Mouse (Mus musculus): ENCODE measurements around the gene 2310033P09Rik. TPM values are rescaled to one million over a fixed set of nuclear protein-coding genes. Genes with fewer than 3 reads are reported as not detected.

2310033P09Rik gene
- polyA plus RNA-seq, 1 experiment from 2014 or later, result 41.3 TPM

- peaks cover 30% of the 10 kb centered on the region for H3K4me1 ChIP-seq (replicated peaks; ENCODE audit: control insufficient read depth, insufficient read depth, low read length)
- peaks cover 51% of the 10 kb centered on the region for H3K27me3 ChIP-seq (replicated peaks; ENCODE audit: control insufficient read depth, insufficient read depth, low read length)
- ATAC-seq (replicated peaks; ENCODE audit: low FRiP score), result no peak
- no peaks in the 10 kb centered on the region for H3K9me3 ChIP-seq (ENCODE audit: control insufficient read depth, low read length)
- no peak overlapping the region for H3K4me3 ChIP-seq (ENCODE audit: low read depth, low read length)
- no peak overlapping the region for H3K4me2 ChIP-seq
- no peak overlapping the region for H3K9ac ChIP-seq (ENCODE audit: low read depth, low read length)
- WGBS, result 57% methylated on average over 7 of the region's 7 CpGs
- H3K36me3 ChIP-seq (ENCODE audit: control insufficient read depth, insufficient read depth, low read length), result no peaks in the 10 kb centered on the region
- no peak for DNase-seq (ENCODE audit: low spot score)
- H3K27ac ChIP-seq (ENCODE audit: low read depth, low read length), result no peak overlapping the region
Measured at GRCm38 (mm10) chr11:59259647-59260046, 51.5 kb downstream of the 2310033P09Rik start.

Other genes with a start within 250 kb of the 2310033P09Rik start
- 17.3 and 17.8 TPM in 2 replicates for gene Trim11, start 230.2 kb upstream of the 2310033P09Rik start, polyA plus RNA-seq (2014; fragmentation: Nextera tagmentation; extraction: Ambion mirVana)
- gene Obscn, start 71.9 kb upstream of the 2310033P09Rik start, polyA plus RNA-seq (2014; fragmentation: Nextera tagmentation; extraction: Ambion mirVana), result 0.64 and 1.2 TPM in 2 replicates
- gene Iba57, start 44.6 kb upstream of the 2310033P09Rik start, polyA plus RNA-seq (2014; fragmentation: Nextera tagmentation; extraction: Ambion mirVana), result 6.8 and 6.9 TPM in 2 replicates
- 0.07 TPM in 1 of 2 replicates, not detected in the other for gene Gjc2, start 25.1 kb upstream of the 2310033P09Rik start, polyA plus RNA-seq (2014; fragmentation: Nextera tagmentation; extraction: Ambion mirVana)
- 131 and 134 TPM in 2 replicates for gene Guk1, start 16.1 kb upstream of the 2310033P09Rik start, polyA plus RNA-seq (2014; fragmentation: Nextera tagmentation; extraction: Ambion mirVana)
- gene Mrpl55, start 5.8 kb upstream of the 2310033P09Rik start, polyA plus RNA-seq (2014; fragmentation: Nextera tagmentation; extraction: Ambion mirVana), result 104 and 106 TPM in 2 replicates
- 505 and 548 TPM in 2 replicates for gene Arf1, start 19.9 kb downstream of the 2310033P09Rik start, polyA plus RNA-seq (2014; fragmentation: Nextera tagmentation; extraction: Ambion mirVana)
- not detected in 2 replicates for gene Wnt3a, start 82.4 kb downstream of the 2310033P09Rik start, polyA plus RNA-seq (2014; fragmentation: Nextera tagmentation; extraction: Ambion mirVana)
- 0.56 and 0.82 TPM in 2 replicates for gene Wnt9a, start 98.6 kb downstream of the 2310033P09Rik start, polyA plus RNA-seq (2014; fragmentation: Nextera tagmentation; extraction: Ambion mirVana)
- not detected in 2 replicates for gene Prss38, start 167.3 kb downstream of the 2310033P09Rik start, polyA plus RNA-seq (2014; fragmentation: Nextera tagmentation; extraction: Ambion mirVana)
- gene Jmjd4, start 241.7 kb downstream of the 2310033P09Rik start, polyA plus RNA-seq (2014; fragmentation: Nextera tagmentation; extraction: Ambion mirVana), result 10.8 and 12.7 TPM in 2 replicates
- 57.9 and 67.4 TPM in 2 replicates for gene Snap47, start 242.9 kb downstream of the 2310033P09Rik start, polyA plus RNA-seq (2014; fragmentation: Nextera tagmentation; extraction: Ambion mirVana)

Data from liver, embryonic 11.5 days (tissue).